Mouse (Mus musculus) heart, embryonic 14.5 days (tissue): ENCODE measurements around the gene Pax3. TPM values are rescaled to one million over a fixed set of nuclear protein-coding genes. Genes with fewer than 3 reads are reported as not detected.

ENCODE experiments used
- ATAC-seq: fragments of 200-750 bp; cut with Nextera tagmentation; 2 replicates; pipeline ENCODE4 v1.8.0; 2017; ENCODE audit warnings: low read depth, moderate TSS enrichment; ENCODE audit not compliant: insufficient number of reproducible peaks, insufficient read depth, low FRiP score
- H3K27ac ChIP-seq, 2 experiments: fragments of 200-500 bp in 1 of 2; fragments of 300-500 bp in 1 of 2; sonication (generic) in 1 of 2; replicated peaks in 1 of 2; 2 replicates each; pipeline ENCODE4 v1.5.1; 2012 to 2014; ENCODE audit warnings: low read depth in 2 of 2, low read length in 2 of 2, control low read depth in 1 of 2, mild to moderate bottlenecking in 1 of 2, mixed read lengths in 1 of 2; ENCODE audit not compliant: control insufficient read depth in 1 of 2, insufficient read depth in 1 of 2
- H3K27me3 ChIP-seq: fragments of 300-500 bp; sonication (generic); 2 replicates; pipeline ENCODE4 v1.6.1; 2014; ENCODE audit warnings: mild to moderate bottlenecking, low read length, control low read depth; ENCODE audit not compliant: control insufficient read depth, insufficient read depth
- H3K36me3 ChIP-seq: fragments of 300-500 bp; sonication (generic); 2 replicates; pipeline ENCODE4 v1.6.1; 2014; ENCODE audit warnings: mild to moderate bottlenecking, control low read depth, low read length, mixed read lengths; ENCODE audit not compliant: control insufficient read depth, insufficient read depth
- H3K4me1 ChIP-seq, 2 experiments: fragments of 200-500 bp in 1 of 2; fragments of 300-500 bp in 1 of 2; sonication (generic) in 1 of 2; 2 replicates each; pipeline ENCODE4 v1.6.1; 2012 to 2014; ENCODE audit warnings: low read length in 2 of 2, control low read depth in 1 of 2, mixed read lengths in 1 of 2; ENCODE audit not compliant: control insufficient read depth in 2 of 2, insufficient read depth in 2 of 2
- H3K4me2 ChIP-seq: fragments of 300-500 bp; sonication (generic); 2 replicates; pipeline ENCODE4 v1.6.1; 2014; ENCODE audit warnings: mild to moderate bottlenecking, low read length
- H3K4me3 ChIP-seq, 2 experiments: fragments of 200-500 bp in 1 of 2; fragments of 300-500 bp in 1 of 2; sonication (generic) in 1 of 2; 2 replicates each; pipeline ENCODE4 v1.5.1; 2012 to 2014; ENCODE audit warnings: low read length in 2 of 2, mild to moderate bottlenecking in 2 of 2, control low read depth in 1 of 2, low read depth in 1 of 2, moderate library complexity in 1 of 2; ENCODE audit not compliant: control insufficient read depth in 1 of 2, insufficient read depth in 1 of 2
- H3K9ac ChIP-seq: fragments of 300-500 bp; sonication (generic); 2 replicates; pipeline ENCODE4 v1.6.1; 2014; ENCODE audit warnings: mild to moderate bottlenecking, low read length
- H3K9me3 ChIP-seq: fragments of 300-500 bp; sonication (generic); 2 replicates; pipeline ENCODE4 v1.6.1; 2016; ENCODE audit warnings: low read length, control low read depth; ENCODE audit not compliant: control insufficient read depth
- WGBS: fragments of 180-500 bp; shearing (Covaris S2); extraction: QIAGEN DNeasy Blood & Tissue Kit; methylation state at CpG from one replicate; pipeline ENCODE4 v1.1.7; 2014; 5-methylcytosine and 5-hydroxymethylcytosine counted together
- polyA plus RNA-seq: library from polyadenylated mRNA; unstranded; fragments of >200 nt; fragmentation: Nextera tagmentation; extraction: Ambion mirVana; gene quantifications from 2 replicates; pipeline ENCODE4 v1.2.1, GENCODE M21; 2014

Gene Pax3
- polyA plus RNA-seq, 1 experiment from 2014 or later, result 0.08 TPM

- no peak overlapping the region for H3K9ac ChIP-seq
- no peak for ATAC-seq
- H3K36me3 ChIP-seq, result no peaks in the 10 kb centered on the region
- H3K27ac ChIP-seq, result no peak overlapping the region
- WGBS, result 1% methylated on average over 14 of the region's 14 CpGs
- peak overlapping the region; percentile 44 to 49 for H3K4me3 ChIP-seq
- peak overlapping the region; percentile 76 for H3K4me2 ChIP-seq
- no peaks in the 10 kb centered on the region for H3K9me3 ChIP-seq
- peaks cover 97% of the 10 kb centered on the region for H3K27me3 ChIP-seq
- H3K4me1 ChIP-seq, result peaks cover 2 to 6% of the 10 kb centered on the region in 2 experiments; a peak in 3 of 4 replicates
Measured at GRCm38 (mm10) chr1:78203086-78203614, 6.2 kb upstream of the Pax3 start.

- WGBS, result 3% methylated on average over 23 of the region's 23 CpGs
- H3K9me3 ChIP-seq, result no peaks in the 10 kb centered on the region
- no peak overlapping the region for H3K27ac ChIP-seq
- H3K9ac ChIP-seq, result no peak overlapping the region
- H3K4me1 ChIP-seq, result peaks cover 2 to 6% of the 10 kb centered on the region in 2 experiments; a peak in 3 of 4 replicates
- H3K27me3 ChIP-seq, result peaks cover 97% of the 10 kb centered on the region
- H3K36me3 ChIP-seq, result no peaks in the 10 kb centered on the region
- H3K4me3 ChIP-seq, result no peak overlapping the region
- ATAC-seq, result no peak
- H3K4me2 ChIP-seq, result 0 out of 2 replicates have a peak overlapping the region, but pooled peaks have one; percentile 76
Measured at GRCm38 (mm10) chr1:78202466-78203085, 5.6 kb upstream of the Pax3 start.

- 3% methylated on average over 28 of the region's 28 CpGs for WGBS
- no peaks in the 10 kb centered on the region for H3K36me3 ChIP-seq
- H3K9ac ChIP-seq, result no peak overlapping the region
- no peaks in the 10 kb centered on the region for H3K9me3 ChIP-seq
- ATAC-seq, result no peak
- no peak overlapping the region for H3K27ac ChIP-seq
- no peak overlapping the region for H3K4me3 ChIP-seq
- H3K4me1 ChIP-seq, result peaks cover 7 to 15% of the 10 kb centered on the region in 2 experiments; a peak in 3 of 4 replicates
- H3K4me2 ChIP-seq, result no peak overlapping the region
- peaks cover 97% of the 10 kb centered on the region for H3K27me3 ChIP-seq
Measured at GRCm38 (mm10) chr1:78201251-78202010, 4.5 kb upstream of the Pax3 start.

- Histone ChIP-seq H3K4me3 (no peak overlapping the region), H3K36me3 (no peaks in the 10 kb centered on the region), H3K9me3 (no peaks in the 10 kb centered on the region), H3K27ac (no peak overlapping the region), H3K4me2 (no peak overlapping the region), H3K27me3 (peaks cover 97% of the 10 kb centered on the region), H3K4me1 (peaks cover 11 to 19% of the 10 kb centered on the region in 2 experiments; a peak in 3 of 4 replicates), H3K9ac (no peak overlapping the region)
- ATAC-seq, result no peak
- under 1% methylated on average over 15 of the region's 15 CpGs for WGBS
Measured at GRCm38 (mm10) chr1:78200191-78200590, 3.3 kb upstream of the Pax3 start.

- Histone ChIP-seq H3K9me3 (no peaks in the 10 kb centered on the region), H3K36me3 (no peaks in the 10 kb centered on the region), H3K27me3 (peaks cover 97% of the 10 kb centered on the region), H3K4me3 (no peak overlapping the region), H3K4me2 (no peak overlapping the region), H3K27ac (no peak overlapping the region), H3K4me1 (peaks cover 11 to 19% of the 10 kb centered on the region in 2 experiments; a peak in 3 of 4 replicates), H3K9ac (no peak overlapping the region)
- no peak for ATAC-seq
- WGBS, result 3% methylated on average over 9 of the region's 9 CpGs
Measured at GRCm38 (mm10) chr1:78199221-78199620, 2.3 kb upstream of the Pax3 start.

- ATAC-seq, result no peak
- H3K27ac ChIP-seq, result no peak overlapping the region
- no peaks in the 10 kb centered on the region for H3K36me3 ChIP-seq
- WGBS, result 3% methylated on average over 9 of the region's 9 CpGs
- peaks cover 97% of the 10 kb centered on the region for H3K27me3 ChIP-seq
- no peak overlapping the region for H3K9ac ChIP-seq
- no peak overlapping the region for H3K4me3 ChIP-seq
- no peaks in the 10 kb centered on the region for H3K9me3 ChIP-seq
- no peak overlapping the region for H3K4me2 ChIP-seq
- peaks cover 9 to 17% of the 10 kb centered on the region in 2 experiments; a peak in 3 of 4 replicates for H3K4me1 ChIP-seq
Measured at GRCm38 (mm10) chr1:78198319-78198940, 1.5 kb upstream of the Pax3 start.
